Mouse (Mus musculus): Measurements from ENCODE around the gene Ahr.

The Ahr gene

GRCm38 (mm10) chr12:35503586-35503985 lies 31.3 kb downstream of the Ahr start:
- no peak for DNase-seq (ENCODE audit: low spot score in 2 of 2)

GRCm38 (mm10) chr12:35501476-35501875 lies 33.4 kb downstream of the Ahr start:
- DNase-seq (ENCODE audit: low spot score in 2 of 2): no peak

GRCm38 (mm10) chr12:35495195-35495594 lies 39.6 kb downstream of the Ahr start:
- no peak for DNase-seq (ENCODE audit: low spot score in 2 of 2)

- no peak for DNase-seq (ENCODE audit: low spot score in 2 of 2)
Measured at GRCm38 (mm10) chr12:35480764-35481163, 54.1 kb downstream of the Ahr start.

GRCm38 (mm10) chr12:35478906-35479305 lies 55.9 kb downstream of the Ahr start:
- no peak for DNase-seq (ENCODE audit: low spot score in 2 of 2)

- DNase-seq (ENCODE audit: low spot score in 2 of 2): no peak
Measured at GRCm38 (mm10) chr12:35463457-35463856, 71.4 kb downstream of the Ahr start.

- DNase-seq (ENCODE audit: low spot score in 2 of 2): no peak
Measured at GRCm38 (mm10) chr12:35462667-35463066, 72.2 kb downstream of the Ahr start.

GRCm38 (mm10) chr12:35459662-35460061 lies 75.2 kb downstream of the Ahr start:
- DNase-seq (ENCODE audit: low spot score in 2 of 2): no peak

All from spleen, postnatal 10 days (tissue).